8 mouse cellular contexts compared by ENCODE assay signal in genomic region chr14:54686522-54687143, GRCm38 (mm10). TPM values are rescaled to one million over a fixed set of nuclear protein-coding genes. Genes with fewer than 3 reads are reported as not detected.
DNase-seq lines count a peak whose midpoint lies in the region; ATAC-seq lines count a peak whose summit lies in the region.

TSS of gene Acin1 (minus strand) at chr14:54686931.

- peak; percentile 100 for DNase-seq in adrenal gland, adult (ENCODE audit: inconsistent age in 2 of 2, low spot score in 1 of 2)
- DNase-seq in embryo, embryonic 10.5 days (ENCODE audit: low spot score): peak; percentile 100
- DNase-seq in gastrocnemius, postnatal 14 days: peak; percentile 100
- peak; percentile 100 for DNase-seq in left cerebral cortex, postnatal 10 days (ENCODE audit: extremely low spot score in 1 of 2, low spot score in 2 of 2)
- DNase-seq in right cerebral cortex, postnatal 25 days: peak; percentile 100
- peak; percentile 100 for DNase-seq in urinary bladder, postnatal 4 days (ENCODE audit: low spot score in 2 of 2)

- peak; percentile 93 for ATAC-seq in inflammation-experienced regulatory T-cells, adult 6 months
- ATAC-seq in megakaryocyte-erythroid progenitor cell, adult 5-6 weeks (replicated peaks; ENCODE audit: low FRiP score, low TSS enrichment, poor library complexity, severe bottlenecking): peak; percentile 88

- intact Hi-C loops in gastrocnemius, postnatal 14 days (cut with DNase I; ENCODE audit: low total_unique reads): no loop called here
- intact Hi-C loops in left cerebral cortex, postnatal 10 days (cut with DNase I): no loop called here

RNA-seq across cellular contexts. Expression of gene Acin1, which starts in this region (rescaled TPM):
- 10 to 100 TPM; 68.1 to 73.8 TPM for total RNA-seq in gastrocnemius, postnatal 14 days (2021)
- polyA plus RNA-seq in inflammation-experienced regulatory T-cells, adult 6 months (2017; shearing (Covaris generic)): 100 to 1,000 TPM; 108 to 175 (median 154) TPM
- 100 to 1,000 TPM; 195 to 199 TPM for total RNA-seq in left cerebral cortex, postnatal 10 days (2021)
- total RNA-seq in megakaryocyte-erythroid progenitor cell, adult 5-6 weeks (2014; fragmentation: Nextera tagmentation): 222 and 244 TPM in 2 replicates
- total RNA-seq in megakaryocyte-erythroid progenitor cell, adult 5-6 weeks (2017): 267 and 293 TPM in 2 replicates

Comparison
In these comparisons a context has a peak if more than half of its experiments do, and no peak if none do; other contexts are left out.
1. Peak in every context shown above with its lines: DNase-seq and ATAC-seq.